Mouse (Mus musculus): ENCODE measurements at regions not wholly inside any gene's neighbourhood (a gene's known extent, or its start where the extent isn't known, plus 50 kb on each side); places are given as distances from the start of the nearest gene placed in this dataset.

DNA sequence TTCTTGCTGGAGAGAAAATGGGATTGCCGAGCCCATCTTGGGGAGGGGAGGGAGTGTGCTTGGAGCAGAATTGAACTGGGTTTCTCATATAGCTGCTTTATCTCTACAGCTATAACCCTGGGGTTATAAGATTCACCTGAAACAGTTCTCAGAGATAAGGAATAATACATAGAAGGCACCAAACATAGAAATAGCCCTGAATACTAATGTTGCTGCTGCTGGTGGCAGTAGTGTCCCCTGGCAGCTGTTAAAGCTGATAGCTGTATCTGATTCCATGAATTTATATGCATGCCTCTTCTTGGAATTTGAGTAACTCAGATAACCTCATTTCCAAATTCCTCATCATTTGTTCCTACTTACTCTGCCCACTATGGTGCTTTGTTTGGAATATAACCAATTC is 137.0 kb upstream of the Gm11096 start:
- no peak for TF ChIP-seq CHD2 (IDR thresholded peaks at IDR 0.05; ENCODE audit: low read depth, low read length)
- TF ChIP-seq MAFK (IDR thresholded peaks at IDR 0.05; ENCODE audit: insufficient read depth, low read depth, low read length): no peak
- no peak for TF ChIP-seq HCFC1 (IDR thresholded peaks at IDR 0.05; ENCODE audit: borderline replicate concordance, insufficient read depth, low read length)
- no peak for TF ChIP-seq ZC3H11A (IDR thresholded peaks at IDR 0.05; ENCODE audit: borderline replicate concordance, low read depth, low read length)

Data from ES-E14 (cell line).